Mouse (Mus musculus): ENCODE results near the gene Slc25a47.

Gene Slc25a47

DNA sequence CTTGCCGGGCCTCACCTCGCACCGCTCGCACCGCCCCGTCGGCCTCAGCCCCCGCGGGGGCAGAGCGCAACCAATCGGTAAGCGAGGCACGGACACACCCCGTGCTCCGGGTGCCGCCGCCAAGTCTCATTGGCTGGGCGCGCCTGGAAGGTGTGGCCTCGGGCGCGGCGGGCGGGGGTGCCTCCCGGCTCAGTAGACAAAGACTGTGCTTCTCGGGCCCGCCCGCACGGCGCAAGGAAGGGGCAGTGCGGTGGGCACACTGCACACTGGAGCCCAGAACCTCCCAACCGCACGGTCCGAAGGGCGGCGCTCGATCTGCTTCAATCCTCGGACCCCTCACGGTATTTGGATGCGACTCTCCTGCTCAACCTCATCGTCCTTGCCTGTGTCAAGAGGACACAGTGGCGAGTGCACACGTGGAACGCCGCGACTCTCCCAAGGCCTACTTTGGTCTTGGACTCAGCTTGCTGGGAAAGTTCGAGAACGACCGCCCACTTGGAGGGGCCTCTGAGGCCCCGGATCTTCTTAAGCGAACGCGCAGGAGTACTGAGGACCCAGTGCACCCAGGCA is at the start of gene Slc25a47, which contains the start of gene Slc25a29:
Gene Slc25a47 (plus strand): TSS at position 207 of the 570 bp plus-strand sequence.
Gene Slc25a29 (minus strand): TSS at position 44 of the 570 bp plus-strand sequence.
- in situ Hi-C loops (cut with MboI; ENCODE audit: unreplicated experiment in 2 of 2), result loop anchor here in 1 of 2 experiments (5.0 kb wide), 1 partner anchor 69 kb away; no protein-coding TSS in a partner anchor

DNA sequence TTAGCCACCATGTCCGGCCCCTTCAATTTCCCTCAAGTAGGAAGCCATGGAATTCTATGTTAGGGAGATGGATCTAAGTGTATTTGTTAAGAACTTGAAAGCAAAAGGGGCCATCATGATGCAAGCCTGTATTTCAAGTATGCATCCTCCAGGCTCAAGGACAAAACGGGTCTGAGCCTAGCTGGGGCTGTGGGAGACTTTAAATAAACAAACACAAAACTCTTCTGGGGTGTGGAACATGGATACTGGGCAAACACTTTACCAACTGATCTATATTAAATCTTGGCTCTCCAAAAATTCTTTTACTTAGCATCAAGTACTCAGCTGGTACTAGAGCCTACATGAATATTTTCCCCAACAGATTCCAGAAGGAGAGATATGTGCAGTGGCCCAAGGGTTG is 48.5 kb upstream of the Slc25a47 start:
- in situ Hi-C loops (cut with MboI; ENCODE audit: unreplicated experiment in 2 of 2), result no loop called here

DNA sequence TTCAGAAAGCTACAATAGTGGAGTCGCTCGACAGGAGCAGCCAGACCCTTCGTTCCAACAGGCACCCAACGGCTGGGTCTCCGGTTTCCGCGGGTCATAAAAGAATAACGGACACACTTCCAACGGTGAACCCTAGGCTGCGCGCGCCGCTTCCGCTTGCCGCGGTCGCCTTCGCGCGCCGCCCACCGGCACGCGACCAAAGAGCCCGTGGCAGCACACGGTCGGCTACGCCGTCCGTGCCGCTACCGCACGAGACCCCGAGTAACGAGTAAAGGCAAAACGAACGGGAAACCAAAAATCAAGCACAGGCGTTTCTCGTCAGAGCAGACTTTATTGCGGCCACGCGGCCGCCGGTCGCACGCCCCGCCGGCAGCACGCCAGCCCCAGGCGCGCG is 43.7 kb upstream of the Slc25a47 start:
- in situ Hi-C loops (cut with MboI; ENCODE audit: unreplicated experiment in 2 of 2), result loop anchor here in 1 of 2 experiments (10.0 kb wide), 2 partner anchors 283 to 607 kb away; no protein-coding TSS in a partner anchor

DNA sequence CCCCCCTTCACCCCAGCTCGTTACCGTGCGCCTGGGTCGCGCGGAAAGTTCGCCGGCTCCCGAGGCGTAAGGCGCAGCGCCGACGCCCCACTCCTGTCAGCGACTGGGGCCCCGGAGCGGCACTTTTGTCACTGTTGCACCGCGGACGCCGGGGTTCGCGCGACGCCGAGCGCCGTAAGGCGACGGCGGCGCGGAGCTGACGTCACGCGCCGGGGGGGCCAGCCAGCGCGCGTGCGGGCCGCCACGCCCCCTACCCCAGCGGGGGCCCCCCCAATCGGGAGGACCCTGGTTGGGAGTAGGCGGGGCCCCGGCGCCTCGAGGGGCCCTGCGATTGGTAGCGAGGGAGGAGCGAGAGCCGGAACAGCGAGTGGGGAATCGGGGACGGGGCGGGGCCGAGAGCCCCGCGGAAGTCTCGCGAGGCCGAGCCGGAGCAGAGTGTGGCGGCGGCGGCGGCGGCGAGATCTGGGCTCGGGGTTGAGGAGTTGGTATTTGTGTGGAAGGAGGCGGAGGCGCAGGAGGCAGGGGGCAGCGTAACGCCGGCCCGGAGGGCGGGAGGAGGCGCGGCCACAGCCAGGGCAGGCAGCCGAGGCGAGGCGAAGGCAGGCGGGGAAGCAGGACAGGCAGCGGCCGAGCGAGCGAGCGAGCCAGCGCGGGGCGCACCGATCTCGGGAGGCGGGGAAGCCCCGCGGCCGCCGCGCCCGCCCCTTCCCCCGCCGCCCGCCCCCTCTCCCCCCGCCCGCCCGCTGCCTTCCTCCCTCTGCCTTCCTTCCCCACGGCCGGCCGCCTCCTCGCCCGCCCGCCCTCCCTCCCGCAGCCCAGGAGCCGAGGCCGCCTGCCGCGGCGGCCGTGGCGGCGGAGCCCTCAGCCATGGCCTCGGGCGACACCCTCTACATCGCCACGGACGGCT is 43.0 kb upstream of the Slc25a47 start, which contains the start of gene Yy1:
Gene Yy1 (plus strand): TSS at position 428 of the 907 bp plus-strand sequence.
- in situ Hi-C loops (cut with MboI; ENCODE audit: unreplicated experiment in 2 of 2), result loop anchor here in 1 of 2 experiments (10.0 kb wide), 2 partner anchors 282 to 608 kb away; no protein-coding TSS in a partner anchor

DNA sequence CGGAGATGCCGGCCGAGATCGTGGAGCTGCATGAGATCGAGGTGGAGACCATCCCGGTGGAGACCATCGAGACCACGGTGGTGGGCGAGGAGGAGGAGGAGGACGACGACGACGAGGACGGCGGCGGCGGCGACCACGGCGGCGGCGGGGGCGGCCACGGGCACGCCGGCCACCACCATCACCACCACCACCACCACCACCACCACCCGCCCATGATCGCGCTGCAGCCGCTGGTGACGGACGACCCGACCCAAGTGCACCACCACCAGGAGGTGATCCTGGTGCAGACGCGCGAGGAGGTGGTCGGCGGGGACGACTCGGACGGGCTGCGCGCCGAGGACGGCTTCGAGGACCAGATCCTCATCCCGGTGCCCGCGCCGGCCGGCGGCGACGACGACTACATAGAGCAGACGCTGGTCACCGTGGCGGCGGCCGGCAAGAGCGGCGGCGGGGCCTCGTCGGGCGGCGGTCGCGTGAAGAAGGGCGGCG is 42.3 kb upstream of the Slc25a47 start:
- in situ Hi-C loops (cut with MboI; ENCODE audit: unreplicated experiment in 2 of 2), result loop anchor here in 1 of 2 experiments (10.0 kb wide), 2 partner anchors 281 to 609 kb away; no protein-coding TSS in a partner anchor

DNA sequence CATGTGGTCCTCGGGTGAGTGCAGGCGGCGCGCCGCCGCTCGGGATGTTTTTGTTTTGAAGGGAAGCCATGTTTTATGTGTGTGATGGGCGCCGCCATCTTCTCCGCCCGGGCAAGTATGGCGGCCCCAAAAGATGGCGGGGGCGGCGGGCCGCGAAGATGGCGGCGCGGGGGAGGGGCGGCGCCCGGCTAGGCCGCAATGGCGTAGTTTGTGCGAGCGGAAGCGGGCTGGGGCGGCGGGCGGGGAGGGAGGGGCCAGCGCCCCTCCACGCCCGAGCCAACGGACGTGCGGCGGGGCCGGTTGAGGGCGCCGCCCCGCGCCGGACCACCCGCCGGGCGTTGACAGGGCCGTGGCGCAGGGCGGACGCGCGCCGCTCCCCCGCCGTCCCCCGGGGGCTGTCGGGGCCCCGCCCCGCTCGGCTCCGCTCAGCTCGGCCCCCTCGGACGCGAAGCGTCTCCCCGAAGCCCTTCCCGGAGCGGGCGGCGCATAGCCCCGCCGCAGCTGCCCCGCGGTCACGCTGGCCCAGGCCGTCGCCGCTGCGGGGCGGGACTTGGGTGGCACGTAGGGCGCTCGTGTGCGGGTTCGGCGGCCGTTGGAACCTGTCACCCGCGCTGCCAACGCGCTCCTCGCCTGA is 41.7 kb upstream of the Slc25a47 start:
- in situ Hi-C loops (cut with MboI; ENCODE audit: unreplicated experiment in 2 of 2), result loop anchor here in 1 of 2 experiments (10.0 kb wide), 2 partner anchors 281 to 609 kb away; no protein-coding TSS in a partner anchor

DNA sequence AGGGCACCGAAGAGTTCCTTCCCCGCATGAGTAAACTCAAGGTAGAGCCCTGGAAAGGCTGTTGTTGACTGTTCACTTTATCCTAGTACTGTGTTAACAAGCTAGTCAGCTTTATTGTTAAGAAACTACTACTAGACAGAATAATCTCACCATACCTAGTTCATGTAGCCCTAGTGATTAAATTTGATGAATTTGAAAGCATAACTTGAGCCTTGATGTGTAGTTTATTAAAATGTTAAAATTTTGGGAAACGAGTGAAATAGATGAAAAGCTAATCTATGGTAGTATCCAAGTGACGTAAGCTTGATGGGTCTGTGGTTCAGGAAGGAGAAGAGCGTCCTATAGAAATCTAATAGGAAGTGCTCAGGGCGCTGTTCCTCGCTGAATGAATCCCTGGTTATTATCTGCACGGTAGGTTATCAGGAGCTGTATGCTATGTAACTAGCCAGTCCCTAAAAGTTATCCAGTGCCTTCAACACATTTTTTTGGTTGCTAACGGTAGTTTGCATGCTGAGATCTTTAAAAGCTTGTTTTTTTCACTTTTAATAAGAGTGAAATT is 40.8 kb upstream of the Slc25a47 start:
- in situ Hi-C loops (cut with MboI; ENCODE audit: unreplicated experiment in 2 of 2), result loop anchor here in 1 of 2 experiments (10.0 kb wide), 2 partner anchors 280 to 610 kb away; no protein-coding TSS in a partner anchor

DNA sequence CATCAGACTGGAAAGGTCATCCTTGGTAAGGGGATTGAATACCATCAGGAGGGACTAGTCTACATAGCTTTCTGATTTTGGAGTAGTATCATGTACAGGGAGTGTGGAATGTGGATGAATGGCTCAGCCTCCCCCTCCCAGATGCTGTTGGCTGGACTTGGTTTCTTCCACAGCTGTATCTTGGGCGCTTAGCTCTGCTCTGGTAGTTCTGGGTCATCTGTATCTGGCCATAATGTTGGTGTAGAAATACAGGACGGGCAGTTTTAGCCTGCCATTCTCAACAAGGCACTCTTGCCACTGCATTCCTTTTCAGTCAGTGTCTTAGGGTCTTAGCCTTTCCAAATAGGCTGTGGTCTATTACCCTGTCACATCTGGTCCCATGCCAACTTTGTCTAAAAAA is 34.2 kb upstream of the Slc25a47 start:
- in situ Hi-C loops (cut with MboI; ENCODE audit: unreplicated experiment in 2 of 2), result loop anchor here in 1 of 2 experiments (10.0 kb wide), 1 partner anchor 93 kb away; the partner anchor contains the start of genes Wars and Wdr25

DNA sequence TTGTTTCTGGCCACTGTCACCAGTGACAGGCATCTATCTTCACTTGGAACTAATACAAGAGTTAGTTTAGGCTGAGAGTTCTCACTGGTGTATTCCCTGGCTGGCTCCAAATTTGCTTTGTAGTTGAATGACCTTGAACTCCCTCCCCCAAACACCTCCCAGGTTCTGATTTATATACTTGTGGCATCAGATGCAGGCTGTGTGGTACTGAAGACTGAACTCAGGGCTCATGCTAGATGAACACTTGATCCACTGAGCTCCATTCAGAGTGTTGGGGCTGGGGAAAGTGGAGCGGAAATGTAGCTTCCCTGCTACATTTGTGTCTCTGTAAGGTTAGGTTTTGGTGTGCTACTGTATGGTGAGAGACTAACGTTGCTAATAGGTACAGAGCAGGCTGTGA is 31.5 kb upstream of the Slc25a47 start:
- in situ Hi-C loops (cut with MboI; ENCODE audit: unreplicated experiment in 2 of 2), result loop anchor here in 1 of 2 experiments (10.0 kb wide), 1 partner anchor 90 kb away; the partner anchor contains the start of genes Wars and Wdr25

DNA sequence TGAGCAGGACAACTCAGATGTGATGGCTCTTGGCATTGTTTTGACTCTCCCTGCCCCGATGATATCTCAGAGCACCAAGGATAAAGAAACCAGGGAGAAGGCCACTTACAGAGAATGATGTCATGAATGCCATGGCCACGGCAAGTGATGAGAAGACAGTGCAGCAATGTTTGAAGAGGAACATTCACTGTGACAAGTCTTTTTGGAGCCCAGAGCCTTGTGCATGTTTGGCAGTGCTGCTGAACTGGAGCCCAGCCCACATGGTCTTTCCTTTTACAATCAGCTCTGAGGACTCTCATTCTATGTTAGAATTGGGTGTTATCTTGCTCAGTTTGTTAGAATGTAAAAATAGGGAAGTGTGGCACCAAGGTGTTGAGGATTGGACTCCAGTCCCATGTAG is 27.4 kb upstream of the Slc25a47 start:
- in situ Hi-C loops (cut with MboI; ENCODE audit: unreplicated experiment in 2 of 2), result loop anchor here in 1 of 2 experiments (10.0 kb wide), 1 partner anchor 86 kb away; the partner anchor contains the start of genes Wars and Wdr25

DNA sequence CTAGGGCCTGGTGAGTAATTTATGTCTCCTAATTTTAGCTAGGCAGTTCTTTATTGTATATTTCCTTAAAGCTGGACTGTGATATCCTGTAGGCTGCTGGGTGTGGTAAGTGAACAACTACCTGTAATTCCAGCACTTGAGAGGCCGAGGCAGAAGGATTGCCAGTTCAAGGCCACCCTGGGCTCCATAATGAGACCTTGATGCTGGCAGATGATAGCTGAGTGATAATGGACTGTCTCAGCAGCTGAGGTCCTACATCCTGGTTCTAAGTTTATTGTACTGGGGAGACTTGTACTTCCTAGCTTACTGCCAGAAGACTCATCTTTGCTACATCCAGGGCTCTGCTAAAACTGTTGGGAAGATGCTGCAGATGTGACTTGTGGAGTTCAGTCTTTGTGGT is 26.1 kb upstream of the Slc25a47 start:
- in situ Hi-C loops (cut with MboI; ENCODE audit: unreplicated experiment in 2 of 2), result loop anchor here (5.0 to 10.0 kb wide), 2 partner anchors 85 to 88 kb away; partner anchors contain the start of genes Wars (in 1 of the 2) and Wdr25 (in 1 of the 2)

DNA sequence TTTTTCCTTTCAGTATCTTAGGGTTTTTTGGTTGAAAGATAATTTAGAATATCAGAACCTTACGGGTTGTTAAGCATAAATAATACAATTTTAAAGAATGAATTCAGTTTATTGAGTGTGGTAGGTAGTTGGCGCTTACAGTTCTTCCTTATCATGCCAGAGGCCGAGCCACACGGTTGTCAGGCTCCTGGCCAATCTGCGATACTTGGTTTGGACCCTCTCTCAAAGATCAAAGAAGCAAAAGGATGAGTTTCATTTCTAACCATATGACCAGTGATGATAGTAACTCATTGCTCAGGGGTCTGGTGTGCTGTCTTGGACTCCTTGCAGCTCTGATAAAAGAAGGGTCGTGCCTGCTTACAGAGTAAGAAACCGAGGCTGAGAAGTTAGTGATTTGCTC is 25.5 kb upstream of the Slc25a47 start:
- in situ Hi-C loops (cut with MboI; ENCODE audit: unreplicated experiment in 2 of 2), result loop anchor here in 1 of 2 experiments (5.0 kb wide), 1 partner anchor 87 kb away; no protein-coding TSS in a partner anchor

DNA sequence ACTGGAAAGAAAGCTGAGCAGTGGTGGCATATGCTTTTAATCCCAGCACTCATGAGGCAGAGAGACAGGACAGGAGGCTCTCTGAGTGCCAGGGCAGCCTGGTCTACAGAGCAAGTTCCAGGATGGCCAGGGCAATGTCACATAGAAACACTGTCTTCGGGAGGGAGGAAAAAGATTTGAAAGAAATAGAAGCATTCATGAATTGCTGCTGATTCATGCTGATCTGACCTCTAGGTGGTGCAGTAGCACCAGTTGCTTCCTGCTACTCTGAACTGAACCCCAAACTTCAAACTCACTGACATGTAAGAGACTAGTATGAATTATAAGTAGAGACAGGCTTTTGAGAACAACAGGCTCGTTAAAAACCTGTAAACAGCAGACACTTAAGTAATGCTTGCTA is 24.7 kb upstream of the Slc25a47 start:
- in situ Hi-C loops (cut with MboI; ENCODE audit: unreplicated experiment in 2 of 2), result loop anchor here in 1 of 2 experiments (5.0 kb wide), 1 partner anchor 86 kb away; no protein-coding TSS in a partner anchor

DNA sequence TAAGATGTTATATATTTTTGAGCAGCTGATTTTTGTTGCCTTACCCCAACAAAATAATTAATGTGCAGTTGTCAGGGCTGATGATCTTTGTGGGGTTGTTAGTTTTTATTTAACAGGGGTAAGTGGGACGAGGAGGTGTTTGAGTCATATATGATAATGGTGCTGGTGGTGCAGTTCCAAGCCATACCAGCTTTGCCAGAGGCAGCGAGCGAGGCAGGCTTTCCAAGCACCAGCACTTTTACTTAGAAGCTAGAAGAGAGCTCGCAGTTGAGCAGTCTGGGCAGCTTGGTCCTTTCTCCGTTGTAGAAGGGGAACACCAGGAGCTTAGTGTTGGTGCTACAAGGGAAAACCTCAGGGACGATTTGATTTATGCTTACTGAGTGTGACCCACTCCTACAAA is 23.4 kb upstream of the Slc25a47 start:
- in situ Hi-C loops (cut with MboI; ENCODE audit: unreplicated experiment in 2 of 2), result loop anchor here in 1 of 2 experiments (5.0 kb wide), 1 partner anchor 85 kb away; no protein-coding TSS in a partner anchor

DNA sequence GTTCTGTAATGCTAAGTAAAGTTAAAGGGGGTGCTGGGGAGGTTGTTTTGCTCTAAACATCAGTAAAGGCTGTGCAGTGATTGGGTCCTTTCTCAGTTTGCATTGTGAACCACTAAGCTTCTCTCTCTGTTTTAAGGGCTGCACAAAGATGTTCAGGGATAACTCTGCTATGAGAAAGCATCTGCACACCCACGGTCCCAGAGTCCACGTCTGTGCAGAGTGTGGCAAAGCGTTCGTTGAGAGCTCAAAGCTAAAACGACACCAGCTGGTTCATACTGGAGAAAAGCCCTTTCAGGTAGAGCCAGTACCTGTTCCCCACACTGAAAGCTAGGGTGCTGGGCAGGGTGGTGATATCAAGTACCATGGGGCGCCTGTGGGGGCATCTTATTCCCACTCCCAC is 21.4 kb upstream of the Slc25a47 start:
- in situ Hi-C loops (cut with MboI; ENCODE audit: unreplicated experiment in 2 of 2), result loop anchor here in 1 of 2 experiments (5.0 kb wide), 1 partner anchor 83 kb away; no protein-coding TSS in a partner anchor

DNA sequence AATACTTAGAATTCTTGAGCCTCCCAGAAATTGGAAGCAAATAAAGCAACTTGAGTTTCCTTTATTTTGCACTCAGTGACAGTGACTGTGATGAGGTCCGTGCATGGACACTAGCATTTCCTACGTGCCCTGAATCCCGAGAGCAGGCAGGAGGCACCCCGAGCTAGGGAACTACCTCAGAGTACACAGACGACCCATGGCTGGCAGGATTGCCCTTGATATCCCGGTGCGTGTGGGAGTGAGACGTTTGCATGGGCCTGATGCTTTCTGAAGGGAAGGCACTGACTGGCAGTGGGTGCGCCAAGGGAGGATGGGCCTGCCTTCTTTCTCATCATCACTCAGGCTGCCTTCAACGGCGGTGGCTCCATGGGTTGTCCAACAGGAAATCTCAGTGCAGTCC is 19.3 kb upstream of the Slc25a47 start:
- in situ Hi-C loops (cut with MboI; ENCODE audit: unreplicated experiment in 2 of 2), result no loop called here

DNA sequence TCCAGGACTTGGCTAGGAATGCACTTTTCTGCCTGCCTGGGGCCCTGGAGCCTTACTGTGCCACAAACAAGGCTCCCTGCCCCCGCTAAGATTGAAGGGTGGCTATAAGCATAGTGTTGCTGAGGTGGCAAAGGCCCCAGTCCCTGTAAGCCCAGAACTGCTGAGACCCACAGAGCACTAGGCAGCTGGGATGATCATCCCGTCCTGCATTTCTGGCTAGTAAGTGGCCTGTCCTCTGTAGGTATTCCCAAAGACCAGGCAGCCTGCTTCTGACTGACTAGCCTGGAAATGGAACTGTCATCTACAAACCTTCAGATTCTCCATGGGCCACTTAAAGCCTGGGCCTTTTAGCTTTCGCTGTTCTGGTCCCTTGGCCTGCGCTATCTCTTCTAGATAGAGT is 15.4 kb upstream of the Slc25a47 start:
- in situ Hi-C loops (cut with MboI; ENCODE audit: unreplicated experiment in 2 of 2), result no loop called here

DNA sequence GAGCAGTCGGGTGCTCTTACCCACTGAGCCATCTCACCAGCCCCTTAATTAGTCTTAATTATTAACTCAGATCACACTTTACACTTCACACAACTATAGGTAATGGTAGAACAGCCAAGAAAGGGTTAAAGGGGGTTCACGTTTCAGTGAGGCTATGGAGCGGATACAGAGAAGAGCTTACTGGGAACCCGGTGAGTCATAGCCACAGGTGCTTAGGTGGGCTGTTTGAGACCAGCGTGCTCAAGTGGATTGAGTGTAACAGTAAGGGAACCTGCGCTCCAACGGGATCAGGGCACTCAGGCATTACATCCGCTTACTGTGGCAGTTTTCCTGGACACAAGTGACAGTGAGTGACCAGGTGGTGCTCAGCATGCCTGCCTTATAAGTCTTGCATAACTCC is 12.8 kb upstream of the Slc25a47 start:
- in situ Hi-C loops (cut with MboI; ENCODE audit: unreplicated experiment in 2 of 2), result no loop called here

DNA sequence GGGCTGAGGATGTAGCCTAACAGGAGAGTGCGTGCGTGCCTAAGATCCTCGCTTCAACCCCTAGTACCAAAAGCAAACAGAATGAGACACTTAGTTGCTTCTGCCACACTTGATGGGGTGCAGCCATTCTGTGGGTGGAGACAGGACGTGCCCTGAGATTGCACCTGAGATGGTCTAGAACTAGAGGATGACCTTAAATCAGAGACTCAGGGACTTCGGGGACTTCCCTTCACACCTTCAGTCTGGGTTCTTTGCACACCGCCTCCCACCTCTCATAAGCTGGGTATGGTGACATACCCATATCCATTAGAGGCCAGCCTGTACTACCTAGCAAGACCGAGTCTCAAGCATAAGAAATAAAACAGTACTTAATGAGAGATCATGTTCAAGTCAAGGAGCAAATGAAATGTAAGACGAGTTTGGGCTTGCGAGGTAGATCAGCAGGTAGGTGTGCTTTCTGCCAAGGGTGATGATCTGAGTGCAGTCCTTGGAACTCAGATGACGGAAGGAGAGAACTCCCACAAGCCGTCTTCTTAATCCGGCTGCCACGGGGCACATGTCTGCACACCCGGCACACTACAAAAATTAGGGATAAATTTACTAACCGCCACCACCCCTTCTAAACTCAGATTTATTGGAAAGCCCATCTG is 11.5 kb upstream of the Slc25a47 start:
- in situ Hi-C loops (cut with MboI; ENCODE audit: unreplicated experiment in 2 of 2), result no loop called here
